Mouse (Mus musculus) erythroblast, embryonic 14.5 days (primary cell): ENCODE data around the gene Gm49369. TPM values are rescaled to one million over a fixed set of nuclear protein-coding genes. Genes with fewer than 3 reads are reported as not detected.

Experiments used
- H3K27me3 ChIP-seq: 2 replicates; pipeline ENCODE4 v1.6.1; 2012; ENCODE audit warnings: inconsistent platforms; ENCODE audit not compliant: control insufficient read depth
- H3K36me3 ChIP-seq: 2 replicates; pipeline ENCODE4 v1.6.1; 2012; ENCODE audit warnings: mild to moderate bottlenecking, inconsistent platforms; ENCODE audit not compliant: control insufficient read depth
- H3K4me1 ChIP-seq: 2 replicates; pipeline ENCODE4 v1.6.1; 2012; ENCODE audit warnings: inconsistent platforms; ENCODE audit not compliant: control insufficient read depth
- H3K4me3 ChIP-seq: replicated peaks from 2 replicates; pipeline ENCODE3; 2012; ENCODE audit warnings: moderate library complexity, mild to moderate bottlenecking, inconsistent platforms
- H3K9me3 ChIP-seq: 2 replicates; pipeline ENCODE4 v1.6.1; 2012; ENCODE audit warnings: low read length, inconsistent platforms, mixed read lengths; ENCODE audit not compliant: control insufficient read depth
- GATA1 ChIP-seq: IDR thresholded peaks from 2 replicates; pipeline ENCODE4 v1.6.1; 2012; ENCODE audit warnings: low read length, inconsistent platforms, mixed read lengths
- TAL1 ChIP-seq: IDR thresholded peaks from 3 replicates; pipeline ENCODE4 v1.6.1; 2012; ENCODE audit warnings: low read length, inconsistent platforms, mixed read lengths
- polyA plus RNA-seq: library from polyadenylated mRNA; stranded (reverse); fragments of >175 nt; gene quantifications from 2 replicates; pipeline ENCODE4 v1.2.3, GENCODE M21; 2012

The Gm49369 gene
- 19.7 and 19.8 TPM in 2 replicates for polyA plus RNA-seq

DNA sequence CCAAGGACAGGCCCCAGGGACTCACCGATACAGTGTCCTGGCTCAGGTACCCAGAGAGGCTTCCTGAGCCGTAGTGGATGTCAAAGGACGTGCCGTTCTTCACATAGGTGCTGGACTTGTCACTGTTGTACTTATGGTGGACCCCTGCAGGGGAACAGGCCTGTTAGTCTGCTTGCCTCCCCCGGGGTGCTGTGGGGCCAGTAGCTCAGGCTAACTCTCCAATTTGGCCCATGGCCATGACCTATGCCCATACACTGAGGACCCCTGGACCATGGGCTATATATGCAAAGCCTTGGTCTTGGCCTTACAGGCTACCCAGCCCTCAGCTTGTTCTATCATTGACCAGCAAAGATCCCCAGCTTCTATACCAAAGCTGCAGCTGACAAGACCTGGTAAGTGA lies at the start of gene Gm49369:
Gene Gm49369, minus strand, starts transcription at position 101 of the 400 bp plus-strand sequence.
- TF ChIP-seq TAL1 (no peak), GATA1 (no peak)
- H3K4me3 ChIP-seq, result no peak within 1 kb of the TSS
- peaks cover 93% of the 10 kb centered on the region for H3K36me3 ChIP-seq
- H3K27me3 ChIP-seq, result no peaks in the 10 kb centered on the region
- no peaks in the 10 kb centered on the region for H3K9me3 ChIP-seq
- peaks cover 95% of the 10 kb centered on the region for H3K4me1 ChIP-seq

DNA sequence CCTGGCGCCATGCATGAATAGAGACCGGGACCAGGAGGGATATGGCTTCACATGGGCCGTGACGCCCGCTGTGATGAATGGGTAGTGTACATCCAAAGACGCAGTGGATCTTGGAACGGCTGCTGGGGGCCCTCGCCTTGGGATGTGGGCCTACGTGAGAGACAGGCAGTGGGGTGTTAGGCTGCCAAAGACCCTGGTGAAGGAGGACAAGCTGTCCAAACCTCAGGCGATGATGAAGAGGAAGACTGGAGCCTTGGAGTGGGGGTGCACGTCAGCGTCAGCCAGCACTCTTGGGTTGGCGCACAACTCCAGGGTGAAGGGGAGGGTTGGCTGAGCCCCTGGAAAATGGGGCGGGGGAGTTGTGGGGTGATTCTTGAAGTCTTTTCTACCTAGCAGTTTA lies 48.6 kb upstream of the Gm49369 start:
- Histone ChIP-seq H3K4me1 (peaks cover 6% of the 10 kb centered on the region), H3K27me3 (peaks cover 28% of the 10 kb centered on the region), H3K4me3 (no peak overlapping the region), H3K9me3 (no peaks in the 10 kb centered on the region), H3K36me3 (no peaks in the 10 kb centered on the region)
- TF ChIP-seq TAL1 (no peak), GATA1 (no peak)

DNA sequence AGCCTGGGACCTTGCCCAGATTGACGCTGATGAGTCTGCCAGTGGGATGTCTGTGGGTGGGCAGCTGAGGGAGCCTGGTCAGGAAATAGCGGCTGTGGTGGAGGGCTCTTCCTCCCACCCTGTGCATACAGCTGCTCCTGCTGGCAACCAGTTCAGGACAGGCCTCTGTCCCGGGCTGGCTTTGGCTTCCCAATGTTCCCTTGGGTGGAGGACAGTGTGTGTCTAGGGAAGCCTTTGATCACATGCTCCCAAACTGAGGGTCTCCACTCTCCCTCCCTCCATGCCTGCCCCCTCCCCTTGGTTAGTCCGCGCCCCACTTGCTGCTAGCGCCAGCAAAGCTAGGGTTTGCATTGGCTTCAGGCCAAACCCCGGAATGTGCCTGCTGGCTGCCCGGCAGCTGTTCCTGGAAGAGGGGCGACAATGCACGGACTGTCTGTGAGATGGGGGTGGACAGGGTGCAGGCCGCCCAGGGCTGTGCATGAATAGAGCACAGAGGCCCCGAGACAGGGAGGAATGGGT lies 47.8 kb upstream of the Gm49369 start:
- no peak for TF ChIP-seq GATA1
- TF ChIP-seq TAL1, result no peak
- H3K4me3 ChIP-seq, result no peak overlapping the region
- H3K36me3 ChIP-seq, result no peaks in the 10 kb centered on the region
- peaks cover 1% of the 10 kb centered on the region for H3K4me1 ChIP-seq
- peaks cover 28% of the 10 kb centered on the region for H3K27me3 ChIP-seq
- H3K9me3 ChIP-seq, result no peaks in the 10 kb centered on the region

DNA sequence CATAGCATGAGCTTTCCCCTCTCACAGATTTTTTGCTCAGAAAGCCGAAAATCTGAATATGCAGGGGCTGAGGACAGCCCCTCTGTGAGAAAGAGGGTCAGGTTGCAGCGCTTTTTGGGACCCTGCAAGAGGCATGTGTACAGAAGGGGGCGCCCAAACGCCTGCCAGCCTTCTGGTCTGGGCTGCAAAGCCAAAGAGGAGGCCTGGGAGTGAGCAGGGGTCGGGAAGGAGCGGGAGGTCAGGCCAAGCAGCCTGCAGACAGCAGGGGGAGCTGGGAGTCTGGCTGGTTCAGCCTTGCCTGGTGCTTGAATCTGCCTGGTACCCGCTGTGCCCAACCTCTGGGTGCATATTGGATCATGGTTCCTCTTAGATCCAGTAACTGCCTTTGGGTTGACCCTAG lies 45.7 kb upstream of the Gm49369 start:
- Histone ChIP-seq H3K27me3 (peaks cover 28% of the 10 kb centered on the region), H3K4me3 (no peak overlapping the region), H3K4me1 (peaks cover 1% of the 10 kb centered on the region), H3K36me3 (no peaks in the 10 kb centered on the region), H3K9me3 (no peaks in the 10 kb centered on the region)
- no peak for TF ChIP-seq TAL1
- TF ChIP-seq GATA1, result no peak

DNA sequence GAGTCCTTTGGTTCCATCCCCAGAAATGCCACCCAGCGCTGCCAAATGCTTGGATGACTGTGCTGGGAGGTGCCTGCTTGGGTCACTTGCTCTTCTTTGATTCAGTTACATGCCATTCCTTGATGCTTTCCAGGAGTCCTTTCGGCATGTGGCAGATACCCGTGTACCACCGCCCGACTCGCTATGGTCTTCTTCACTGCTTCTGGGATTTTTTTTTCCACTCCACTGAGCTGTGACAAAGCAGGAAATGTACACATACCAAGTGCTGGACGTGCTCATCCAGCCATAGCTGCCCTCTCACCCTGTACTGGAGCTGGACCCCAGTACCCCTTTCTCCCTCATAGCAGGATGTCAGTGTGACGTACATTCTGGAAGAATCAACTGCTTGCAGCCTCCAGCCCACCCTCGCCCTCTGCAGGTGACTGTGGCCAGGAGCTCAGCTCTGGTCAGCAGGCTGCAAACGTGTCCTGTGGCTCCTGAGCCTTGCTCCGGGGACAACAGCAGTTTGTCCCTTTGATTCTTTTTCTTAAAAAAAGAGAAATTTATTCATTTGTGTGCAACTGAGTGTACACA lies 43.3 kb upstream of the Gm49369 start:
- H3K36me3 ChIP-seq, result no peaks in the 10 kb centered on the region; the same call in 1 of the 2 replicates
- peaks cover 21% of the 10 kb centered on the region for H3K27me3 ChIP-seq
- H3K4me3 ChIP-seq, result no peak overlapping the region
- H3K4me1 ChIP-seq, result peaks cover 26% of the 10 kb centered on the region
- no peak for TF ChIP-seq GATA1
- TF ChIP-seq TAL1, result no peak
- H3K9me3 ChIP-seq, result no peaks in the 10 kb centered on the region

DNA sequence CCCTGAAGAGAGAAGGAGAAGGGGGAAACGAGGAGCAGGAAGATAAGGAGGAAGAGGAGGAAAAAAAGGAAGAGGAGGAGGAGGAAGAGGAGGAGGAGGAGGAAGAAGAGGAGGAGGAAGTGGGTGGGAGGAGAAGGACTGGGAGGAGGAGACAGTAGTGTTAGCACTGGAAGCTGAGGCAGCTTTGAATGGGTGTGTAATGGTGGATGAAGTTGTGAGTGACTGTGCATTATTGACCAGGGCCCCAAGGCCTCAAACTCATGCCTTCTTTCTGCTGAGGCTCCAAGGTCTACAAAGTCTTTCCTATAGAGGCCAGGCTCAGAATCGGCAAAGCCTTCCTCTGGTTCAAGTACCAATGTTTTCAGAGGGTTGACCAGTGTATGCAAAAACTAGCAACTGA lies 39.4 kb upstream of the Gm49369 start:
- peaks cover 62% of the 10 kb centered on the region for H3K4me1 ChIP-seq
- peaks cover 7% of the 10 kb centered on the region for H3K9me3 ChIP-seq
- H3K4me3 ChIP-seq, result no peak overlapping the region
- peaks cover 9% of the 10 kb centered on the region for H3K36me3 ChIP-seq
- H3K27me3 ChIP-seq, result no peaks in the 10 kb centered on the region
- TF ChIP-seq GATA1 (no peak), TAL1 (no peak)

DNA sequence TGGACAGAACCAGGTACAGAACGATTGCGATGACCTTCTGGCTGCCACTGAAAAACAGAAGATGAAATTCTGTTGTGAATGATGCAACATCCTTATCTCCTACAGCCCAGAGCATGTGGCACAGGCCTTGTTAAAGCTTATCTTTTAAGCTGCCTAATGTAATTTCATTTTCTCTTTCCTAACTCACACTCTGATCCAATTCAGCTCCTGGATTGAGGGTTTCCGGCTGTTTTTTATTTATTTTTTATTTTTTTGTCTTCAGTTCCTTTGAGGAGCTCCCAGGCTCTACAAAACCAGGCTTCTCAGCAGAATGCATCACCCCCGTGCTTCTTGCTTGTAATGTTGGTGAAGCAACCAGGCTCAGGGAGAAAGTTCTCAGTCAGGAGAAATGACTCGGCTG lies 37.4 kb upstream of the Gm49369 start:
- TF ChIP-seq GATA1 (peak; percentile 92), TAL1 (peak; percentile 67)
- H3K27me3 ChIP-seq, result no peaks in the 10 kb centered on the region
- peaks cover 9% of the 10 kb centered on the region for H3K36me3 ChIP-seq
- H3K4me3 ChIP-seq, result peak overlapping the region; percentile 54
- peaks cover 64% of the 10 kb centered on the region for H3K4me1 ChIP-seq
- H3K9me3 ChIP-seq, result peaks cover 7% of the 10 kb centered on the region

DNA sequence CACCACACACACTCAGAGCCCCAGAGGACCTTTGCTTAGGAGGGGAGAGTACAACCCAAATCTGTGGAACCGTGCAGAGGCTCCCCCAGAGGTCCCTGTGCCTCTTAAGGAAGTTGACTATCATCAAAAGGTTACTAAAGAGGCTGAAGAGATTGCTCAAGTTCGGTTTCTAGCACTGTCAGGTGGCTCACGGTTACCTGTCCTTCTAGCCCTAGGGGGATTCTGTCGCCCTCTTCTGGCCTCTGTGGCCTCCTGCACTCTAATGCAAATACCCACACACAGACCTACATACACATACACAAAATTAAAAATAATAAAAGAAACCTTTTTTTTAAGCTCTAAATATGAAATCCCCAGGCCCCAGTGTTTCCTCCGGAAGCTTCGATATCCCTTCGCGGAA lies 36.2 kb upstream of the Gm49369 start:
- Histone ChIP-seq H3K27me3 (no peaks in the 10 kb centered on the region), H3K9me3 (peaks cover 7% of the 10 kb centered on the region), H3K4me1 (peaks cover 69% of the 10 kb centered on the region), H3K36me3 (peaks cover 9% of the 10 kb centered on the region), H3K4me3 (no peak overlapping the region)
- TF ChIP-seq GATA1, result no peak

DNA sequence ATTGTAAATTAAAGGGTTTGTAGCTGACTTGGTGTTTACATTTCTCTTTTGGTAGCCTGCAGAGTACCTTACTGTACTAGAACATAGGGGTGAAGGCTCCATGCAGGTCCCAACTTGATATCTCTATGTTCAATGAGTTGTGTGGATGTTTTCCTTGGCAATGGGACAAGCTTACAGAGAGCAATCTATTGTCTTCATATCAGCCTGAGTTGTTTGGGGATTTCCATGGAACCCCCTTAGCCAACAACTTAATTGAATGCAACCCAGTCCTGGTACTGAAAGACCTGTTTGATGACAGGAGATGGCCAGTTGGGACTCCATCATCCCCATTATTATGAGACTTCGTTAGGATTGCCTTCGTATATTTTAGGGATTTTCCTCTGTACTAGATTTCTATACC lies 35.6 kb upstream of the Gm49369 start:
- H3K36me3 ChIP-seq, result peaks cover 9% of the 10 kb centered on the region
- H3K4me3 ChIP-seq, result no peak overlapping the region
- H3K9me3 ChIP-seq, result peaks cover 7% of the 10 kb centered on the region
- H3K4me1 ChIP-seq, result peaks cover 72% of the 10 kb centered on the region
- no peaks in the 10 kb centered on the region for H3K27me3 ChIP-seq
- TF ChIP-seq GATA1, result no peak
- TF ChIP-seq TAL1, result no peak

DNA sequence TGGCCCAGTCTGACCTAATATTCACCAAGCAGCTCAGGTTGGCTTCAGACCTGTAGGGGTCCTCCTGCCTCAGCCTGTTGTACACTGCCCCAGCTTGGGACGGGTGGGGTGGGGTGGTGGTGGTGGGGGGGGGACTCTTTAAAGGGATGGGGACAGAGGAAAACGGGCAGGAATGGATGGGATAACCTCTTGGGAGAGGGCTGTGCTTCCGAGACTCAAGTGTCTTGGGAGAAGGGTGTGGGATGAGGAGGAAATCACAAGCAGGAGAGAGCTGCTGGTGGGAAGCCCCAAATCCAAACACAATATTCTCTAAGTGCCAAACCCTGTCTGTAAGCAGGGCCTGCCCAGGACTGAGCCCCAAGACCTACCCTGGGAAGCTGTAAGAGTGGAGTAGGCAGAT lies 33.8 kb upstream of the Gm49369 start:
- Histone ChIP-seq H3K4me3 (no peak overlapping the region), H3K9me3 (peaks cover 7% of the 10 kb centered on the region), H3K36me3 (peaks cover 9% of the 10 kb centered on the region), H3K4me1 (peaks cover 62% of the 10 kb centered on the region), H3K27me3 (no peaks in the 10 kb centered on the region)
- TF ChIP-seq TAL1 (no peak), GATA1 (no peak)
